Mouse (Mus musculus) liver, embryonic 11.5 days (tissue): Measurements from ENCODE around the gene Hist1h3i. TPM values are rescaled to one million over a fixed set of nuclear protein-coding genes. Genes with fewer than 3 reads are reported as not detected.
"Not testable (repeated sequence)": the region's sequence is repeated elsewhere in the genome, so short reads cannot be mapped to it uniquely, and the experiment has no call there.

Experiments used
- ATAC-seq: fragments of 200-750 bp; cut with Nextera tagmentation; replicated peaks from 2 replicates; pipeline ENCODE4 v1.8.0; 2017; ENCODE audit warnings: moderate number of reproducible peaks, mild to moderate bottlenecking, moderate TSS enrichment, moderate library complexity; ENCODE audit not compliant: low FRiP score
- DNase-seq: peaks from one replicate; pipeline ENCODE4 v3.0.0-alpha.2; 2017; ENCODE audit warnings: low spot score
- H3K27ac ChIP-seq: fragments of 300-500 bp; sonication (generic); 2 replicates; pipeline ENCODE4 v1.5.1; 2014; ENCODE audit warnings: mild to moderate bottlenecking, low read depth, low read length, control low read depth
- H3K27me3 ChIP-seq: fragments of 300-500 bp; sonication (generic); replicated peaks from 2 replicates; pipeline ENCODE4 v1.6.1; 2014; ENCODE audit warnings: low read length, mixed read lengths; ENCODE audit not compliant: control insufficient read depth, insufficient read depth
- H3K36me3 ChIP-seq: fragments of 300-500 bp; sonication (generic); 2 replicates; pipeline ENCODE4 v1.6.1; 2014; ENCODE audit warnings: mild to moderate bottlenecking, low read length, moderate library complexity, mixed read lengths; ENCODE audit not compliant: control insufficient read depth, insufficient read depth
- H3K4me1 ChIP-seq: fragments of 300-500 bp; sonication (generic); replicated peaks from 2 replicates; pipeline ENCODE4 v1.6.1; 2014; ENCODE audit warnings: low read length, mixed read lengths; ENCODE audit not compliant: control insufficient read depth, insufficient read depth
- H3K4me2 ChIP-seq: fragments of 300-500 bp; sonication (generic); 2 replicates; pipeline ENCODE4 v1.6.1; 2014; ENCODE audit warnings: mild to moderate bottlenecking, control low read depth, moderate library complexity
- H3K4me3 ChIP-seq: fragments of 300-500 bp; sonication (generic); 2 replicates; pipeline ENCODE4 v1.5.1; 2014; ENCODE audit warnings: low read depth, low read length, control low read depth
- H3K9ac ChIP-seq: fragments of 300-500 bp; sonication (generic); 2 replicates; pipeline ENCODE4 v1.6.1; 2014; ENCODE audit warnings: low read depth, low read length, control low read depth
- H3K9me3 ChIP-seq: fragments of 300-500 bp; sonication (generic); 2 replicates; pipeline ENCODE4 v1.6.1; 2016; ENCODE audit warnings: low read length, inconsistent platforms, mixed read lengths; ENCODE audit not compliant: control insufficient read depth
- WGBS: fragments of 180-500 bp; shearing (Covaris S2); extraction: QIAGEN DNeasy Blood & Tissue Kit; methylation state at CpG from one replicate; pipeline ENCODE4 v1.1.7; 2014; 5-methylcytosine and 5-hydroxymethylcytosine counted together
- polyA plus RNA-seq: library from polyadenylated mRNA; unstranded; fragments of >200 nt; fragmentation: Nextera tagmentation; extraction: Ambion mirVana; gene quantifications from 2 replicates; pipeline ENCODE4 v1.2.1, GENCODE M21; 2014

Gene Hist1h3i
- polyA plus RNA-seq, 1 experiment from 2014 or later, result 232 TPM

- no peaks in the 10 kb centered on the region for H3K9me3 ChIP-seq
- H3K27me3 ChIP-seq, result no peaks in the 10 kb centered on the region
- DNase-seq (peak; percentile 77), ATAC-seq (peak; percentile 71)
- 5% methylated on average over 33 of the region's 33 CpGs for WGBS
- H3K4me2 ChIP-seq, result peak overlapping the region; percentile 94
- H3K4me1 ChIP-seq, result peaks cover 15% of the 10 kb centered on the region
- no peaks in the 10 kb centered on the region for H3K36me3 ChIP-seq
- peak overlapping the region; percentile 100 for H3K27ac ChIP-seq
- peak overlapping the region; percentile 98 for H3K9ac ChIP-seq
- H3K4me3 ChIP-seq, result peak overlapping the region; percentile 62
Measured at GRCm38 (mm10) chr13:21778814-21779766, 4.1 kb downstream of the Hist1h3i start.

- DNase-seq, result no peak
- Histone ChIP-seq H3K9ac (no peak overlapping the region), H3K4me3 (no peak overlapping the region; the same call in 1 of the 2 replicates), H3K4me2 (peak overlapping the region; percentile 59), H3K27ac (peak overlapping the region; percentile 74), H3K9me3 (no peaks in the 10 kb centered on the region), H3K4me1 (peaks cover 8% of the 10 kb centered on the region), H3K27me3 (no peaks in the 10 kb centered on the region), H3K36me3 (no peaks in the 10 kb centered on the region)
- 91% methylated on average over 1 of the region's 1 CpGs for WGBS
- no peak for ATAC-seq
Measured at GRCm38 (mm10) chr13:21755707-21756106, 27.5 kb downstream of the Hist1h3i start.

GRCm38 (mm10) chr13:21754294-21755001 lies 28.7 kb downstream of the Hist1h3i start:
- DNase-seq, result peak; percentile 51
- peak overlapping the region; percentile 59 for H3K4me2 ChIP-seq

GRCm38 (mm10) chr13:21753524-21754285 lies 29.5 kb downstream of the Hist1h3i start, which contains the start of the genes Hist1h2ak and Hist1h2bn:
Gene Hist1h2ak (minus strand): TSS chr13:21753827.
Gene Hist1h2bn (plus strand): TSS chr13:21754123.
- peak; percentile 83 for ATAC-seq
- H3K4me1 ChIP-seq, H3K36me3 ChIP-seq, H3K27me3 ChIP-seq, H3K9me3 ChIP-seq: not testable (repeated sequence)
- under 1% methylated on average over 39 of the region's 50 CpGs for WGBS
- peak within 1 kb of the TSS; percentile 42 for H3K4me3 ChIP-seq
- H3K4me2 ChIP-seq, result peak within 1 kb of the TSS; percentile 61
- peak within 1 kb of the TSS; percentile 99 for H3K27ac ChIP-seq
- peak within 1 kb of the TSS; percentile 70 for H3K9ac ChIP-seq
- DNase-seq, result peak; percentile 74

More at GRCm38 (mm10) chr13:21754294-21755001, 28.7 kb downstream of the Hist1h3i start:
- peak overlapping the region; percentile 99 for H3K27ac ChIP-seq
- not testable (repeated sequence) for H3K9me3 ChIP-seq, H3K27me3 ChIP-seq, H3K36me3 ChIP-seq, H3K4me1 ChIP-seq
- peak; percentile 27 for ATAC-seq
- H3K4me3 ChIP-seq, result peak overlapping the region; percentile 42
- peak overlapping the region; percentile 70 for H3K9ac ChIP-seq
- 0% methylated on average over 9 of the region's 26 CpGs for WGBS

GRCm38 (mm10) chr13:21753051-21753523 lies 30.1 kb downstream of the Hist1h3i start:
- 2% methylated on average over 10 of the region's 10 CpGs for WGBS
- no peak for ATAC-seq
- peaks cover 11% of the 10 kb centered on the region for H3K4me1 ChIP-seq

GRCm38 (mm10) chr13:21752356-21752755 lies 30.8 kb downstream of the Hist1h3i start:
- H3K27ac ChIP-seq, result peak overlapping the region; percentile 97
- H3K9ac ChIP-seq, result peak overlapping the region; percentile 66
- ATAC-seq (no peak), DNase-seq (peak; percentile 50)
- peak overlapping the region; percentile 41 for H3K4me3 ChIP-seq
- no peaks in the 10 kb centered on the region for H3K27me3 ChIP-seq
- WGBS, result 39% methylated on average over 3 of the region's 3 CpGs
- H3K4me2 ChIP-seq, result peak overlapping the region; percentile 61
- H3K4me1 ChIP-seq, result peaks cover 11% of the 10 kb centered on the region
- H3K9me3 ChIP-seq, result no peaks in the 10 kb centered on the region
- no peaks in the 10 kb centered on the region for H3K36me3 ChIP-seq

More at GRCm38 (mm10) chr13:21753051-21753523, 30.1 kb downstream of the Hist1h3i start:
- H3K4me3 ChIP-seq, result peak overlapping the region; percentile 41
- H3K9ac ChIP-seq, result peak overlapping the region; percentile 66
- DNase-seq, result no peak
- no peaks in the 10 kb centered on the region for H3K27me3 ChIP-seq
- no peaks in the 10 kb centered on the region for H3K36me3 ChIP-seq
- peak overlapping the region; percentile 61 for H3K4me2 ChIP-seq
- H3K27ac ChIP-seq, result peak overlapping the region; percentile 97
- no peaks in the 10 kb centered on the region for H3K9me3 ChIP-seq

GRCm38 (mm10) chr13:21751827-21752226 lies 31.3 kb downstream of the Hist1h3i start:
- H3K4me1 ChIP-seq, result peaks cover 11% of the 10 kb centered on the region
- H3K9ac ChIP-seq, result peak overlapping the region; percentile 66
- H3K27me3 ChIP-seq, result no peaks in the 10 kb centered on the region
- H3K4me2 ChIP-seq, result peak overlapping the region; percentile 61; the same call in 1 of the 2 replicates
- H3K27ac ChIP-seq, result peak overlapping the region; percentile 97
- DNase-seq (no peak), ATAC-seq (no peak)
- no peaks in the 10 kb centered on the region for H3K9me3 ChIP-seq
- H3K36me3 ChIP-seq, result no peaks in the 10 kb centered on the region
- H3K4me3 ChIP-seq, result peak overlapping the region; percentile 41
- 53% methylated on average over 3 of the region's 3 CpGs for WGBS

- H3K4me3 ChIP-seq, result no peak overlapping the region
- ATAC-seq, result no peak
- H3K4me2 ChIP-seq, result peak overlapping the region; percentile 22; the same call in 1 of the 2 replicates
- no peak for DNase-seq
- H3K27me3 ChIP-seq, result no peaks in the 10 kb centered on the region
- H3K27ac ChIP-seq, result peak overlapping the region; percentile 97
- H3K4me1 ChIP-seq, result peaks cover 11% of the 10 kb centered on the region
- H3K36me3 ChIP-seq, result no peaks in the 10 kb centered on the region
- no peaks in the 10 kb centered on the region for H3K9me3 ChIP-seq
- H3K9ac ChIP-seq, result peak overlapping the region; percentile 66
Measured at GRCm38 (mm10) chr13:21751417-21751816, 31.8 kb downstream of the Hist1h3i start.
